Mouse (Mus musculus) ZHBTc4 (cell line): ENCODE results near the gene Lrrc1.
A peak's percentile ranks its signal among the peaks of the same experiment; 100 is the strongest.
"Not testable (repeated sequence)": the region's sequence is repeated elsewhere in the genome, so short reads cannot be mapped to it uniquely, and the experiment has no call there.

Experiments used
- DNase-seq: peaks from one replicate; pipeline ENCODE4 v3.0.0-alpha.2; 2011; ENCODE audit warnings: low read depth, low spot score

The Lrrc1 gene

DNA sequence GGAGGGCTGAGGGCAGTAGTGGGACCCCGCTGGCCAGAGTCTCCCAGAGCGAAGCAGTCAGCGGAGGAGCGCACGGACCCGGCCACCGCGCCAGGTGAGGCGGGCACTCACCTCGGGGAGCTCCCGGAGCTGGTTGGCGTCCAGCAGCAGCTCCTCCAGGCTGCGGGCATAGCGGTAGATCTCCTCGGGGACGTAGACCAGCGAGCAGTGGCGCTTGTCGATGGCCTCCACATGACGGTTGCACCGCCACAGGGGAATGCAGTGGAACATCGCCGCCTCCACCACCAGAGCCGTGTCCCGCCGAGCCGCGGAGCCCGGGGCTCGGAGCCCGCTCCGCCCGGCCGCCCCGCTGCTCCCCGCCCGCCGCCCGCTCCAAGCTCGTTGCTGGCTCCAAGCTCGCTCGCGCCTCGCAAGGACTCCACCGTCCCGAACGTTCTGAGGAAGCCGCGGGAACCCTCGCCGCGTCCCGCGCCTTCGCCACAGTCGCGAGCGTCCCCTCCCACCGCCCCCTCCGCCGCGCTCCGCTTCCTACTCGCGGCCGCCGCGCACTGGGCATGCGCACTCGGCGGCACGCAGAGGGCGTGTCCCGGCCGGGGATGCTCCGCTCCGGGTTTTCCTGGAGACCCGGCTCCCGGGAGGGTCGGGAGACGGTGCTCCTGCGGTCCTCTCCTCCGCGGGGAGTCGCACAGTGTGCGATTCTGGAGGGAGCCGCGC is at the start of gene Lrrc1:
Lrrc1 (minus strand) TSS at position 517 of the 714 bp plus-strand sequence.
- DNase-seq = peak; percentile 96

DNA sequence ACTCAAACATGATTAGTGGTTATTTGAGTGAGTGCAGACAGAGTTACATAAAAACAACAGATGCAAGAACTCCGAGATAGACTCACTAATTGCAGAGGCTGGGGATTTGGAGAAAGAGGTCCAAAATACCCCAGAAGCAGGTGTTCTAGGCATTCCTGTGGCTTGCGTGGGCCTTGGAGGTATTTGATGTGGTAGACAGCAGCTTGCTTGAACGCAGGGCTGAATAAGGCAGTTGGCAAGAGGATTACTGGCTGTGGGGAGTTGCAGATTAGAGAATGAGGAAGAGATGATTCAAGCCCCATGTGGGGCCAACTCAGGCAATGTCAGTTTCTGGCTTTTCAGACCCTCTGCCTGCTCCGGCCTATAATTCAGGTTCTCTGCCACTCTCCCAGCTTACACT is 47.8 kb upstream of the Lrrc1 start:
- no peak for DNase-seq

DNA sequence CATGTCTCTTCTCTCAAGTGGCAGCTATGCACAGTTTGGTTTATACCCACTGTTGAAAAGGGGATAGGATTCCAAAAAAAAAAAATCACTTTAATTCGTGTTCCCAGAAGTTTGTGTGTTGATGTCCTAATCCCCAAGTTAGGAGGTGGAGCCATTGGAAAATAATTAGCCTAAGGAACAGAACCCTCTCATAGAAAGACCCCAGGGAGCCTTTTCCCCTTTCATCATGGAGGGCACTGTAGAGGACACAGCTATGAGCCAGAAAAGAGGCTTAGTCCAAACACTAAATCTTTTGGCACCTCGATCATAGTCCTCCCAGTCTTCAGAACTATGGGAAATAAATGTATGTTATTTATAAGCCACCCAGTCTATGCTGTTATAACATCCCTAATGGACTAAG is 44.8 kb upstream of the Lrrc1 start:
- DNase-seq = no peak

DNA sequence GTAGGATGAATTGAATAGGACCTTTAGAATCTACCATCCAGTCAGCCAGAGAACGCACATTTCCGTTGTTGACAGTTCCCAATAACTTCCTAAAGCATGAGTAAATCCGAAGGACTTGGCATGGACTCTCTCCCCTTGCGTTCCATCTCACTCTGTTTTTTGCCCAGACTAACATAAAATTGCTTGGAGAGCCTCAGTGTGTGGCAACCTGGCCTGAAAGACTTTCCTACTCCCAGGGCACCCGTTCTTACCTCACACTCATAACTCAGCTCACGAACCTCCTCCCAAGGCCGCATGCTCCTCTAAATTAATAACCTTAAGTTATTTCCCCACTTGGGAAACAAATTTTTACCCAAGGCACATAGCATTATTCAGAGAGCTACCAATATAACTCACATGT is 42.9 kb upstream of the Lrrc1 start:
- DNase-seq = no peak

DNA sequence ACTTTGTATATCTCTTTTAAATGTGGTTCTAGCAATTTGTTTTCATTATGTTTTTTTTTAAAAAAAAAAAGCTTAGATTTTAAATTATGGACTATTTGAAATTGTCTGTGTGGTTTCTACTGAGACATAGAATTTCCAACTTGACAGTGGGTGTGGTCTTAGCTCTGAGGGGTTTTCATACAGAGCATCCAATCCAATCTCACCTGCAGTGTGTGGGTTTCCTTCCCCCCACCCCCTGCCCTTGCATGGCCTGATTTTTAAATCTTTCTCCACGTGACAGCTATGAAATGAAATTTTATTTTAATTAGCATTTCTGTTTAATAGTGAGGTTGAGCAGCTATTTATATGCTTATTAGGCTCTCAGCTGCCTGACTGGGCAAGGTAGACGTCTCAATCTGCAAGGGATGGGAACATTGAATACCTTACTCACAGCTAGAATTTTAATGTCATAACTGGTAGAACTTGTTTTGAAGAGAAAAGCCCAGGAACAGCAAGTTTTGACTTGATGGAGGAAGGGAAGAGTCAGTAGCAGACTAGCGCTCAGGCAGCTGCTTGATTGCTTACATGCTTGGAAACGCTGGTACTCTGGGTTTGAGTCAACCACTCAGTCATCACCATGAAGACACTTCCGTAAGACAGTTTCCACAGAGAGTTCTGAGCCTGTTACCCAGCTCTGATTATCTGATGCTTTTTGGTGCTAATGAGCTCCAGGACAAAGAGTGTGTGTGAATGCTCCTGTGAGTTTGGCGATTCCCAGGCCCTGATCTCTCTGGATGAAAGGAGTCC is 42.3 kb upstream of the Lrrc1 start:
- DNase-seq = no peak

DNA sequence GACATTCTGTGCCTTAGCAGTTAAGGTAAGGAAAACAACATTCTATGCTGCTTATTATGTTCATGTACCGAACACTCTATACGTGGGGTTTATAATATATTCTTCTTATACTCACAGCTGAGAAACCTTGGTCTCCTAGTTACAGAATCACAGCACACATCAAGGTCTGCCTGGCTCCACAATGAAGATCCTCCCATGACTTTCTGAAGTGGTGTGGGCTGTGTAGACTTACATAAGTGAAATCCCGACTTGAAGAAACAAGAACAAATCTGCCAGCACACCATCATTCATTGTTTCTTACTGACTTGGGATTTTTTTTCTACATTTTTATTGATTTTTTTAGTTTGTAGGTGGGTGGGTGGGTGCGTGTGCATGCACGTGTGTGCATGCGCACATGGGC is 40.1 kb upstream of the Lrrc1 start:
- no peak for DNase-seq

DNA sequence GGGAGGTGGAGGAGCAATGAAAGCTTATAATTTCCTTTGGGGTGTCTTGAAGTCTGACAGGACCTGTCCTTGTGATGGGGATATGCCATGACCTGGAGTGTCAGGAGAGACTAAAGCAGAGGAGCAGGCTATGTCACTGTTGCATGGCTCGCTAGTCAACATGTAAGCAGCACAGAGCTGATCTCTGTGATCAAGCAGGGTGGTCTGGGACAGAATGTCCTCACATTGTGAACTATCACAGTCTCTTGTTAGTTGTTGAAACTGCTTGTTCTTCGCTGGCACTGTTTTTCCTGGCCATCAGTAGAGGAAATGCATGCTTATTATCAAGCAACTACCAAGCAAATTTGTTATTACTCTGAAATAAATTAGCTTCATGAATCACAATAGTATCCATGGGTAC is 38.6 kb upstream of the Lrrc1 start:
- no peak for DNase-seq

DNA sequence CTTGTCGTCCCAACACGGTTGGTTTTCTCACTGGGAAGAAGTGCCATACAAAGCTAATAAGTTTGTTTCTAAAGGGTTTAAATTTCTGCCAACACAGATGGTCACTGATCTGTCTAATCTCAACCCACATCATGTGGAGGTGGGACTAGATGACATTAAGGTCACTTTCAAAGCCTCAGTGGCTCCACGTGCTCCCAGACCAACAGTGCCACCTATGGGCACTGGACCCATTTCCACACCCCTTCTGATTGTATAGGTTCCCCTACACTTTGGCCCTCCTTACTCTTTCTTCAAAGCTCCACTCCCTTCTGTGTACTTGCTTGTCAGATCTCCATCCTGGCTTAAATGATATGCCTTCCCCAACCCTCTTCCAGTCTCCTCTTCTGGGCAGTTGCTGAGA is 35.2 kb upstream of the Lrrc1 start:
- DNase-seq = no peak

DNA sequence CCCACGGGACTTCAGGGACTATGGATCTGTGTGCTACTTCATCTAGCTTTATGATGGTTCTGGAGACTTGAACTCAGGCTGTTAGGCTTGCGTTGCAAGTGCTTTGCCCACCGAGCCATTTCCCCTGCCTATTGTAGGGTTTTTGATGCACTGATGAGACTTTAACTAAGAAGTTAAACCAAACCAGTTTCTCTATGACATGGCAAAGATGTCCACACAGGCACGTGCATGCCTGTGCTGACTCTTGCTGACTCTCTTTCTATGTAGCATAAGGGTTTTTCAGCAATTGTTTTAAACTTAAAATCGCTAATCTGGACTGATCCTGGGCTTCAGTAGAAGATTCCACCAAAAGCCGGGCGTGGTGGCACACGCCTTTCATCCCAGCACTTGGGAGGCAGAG is 33.3 kb upstream of the Lrrc1 start:
- no peak for DNase-seq

DNA sequence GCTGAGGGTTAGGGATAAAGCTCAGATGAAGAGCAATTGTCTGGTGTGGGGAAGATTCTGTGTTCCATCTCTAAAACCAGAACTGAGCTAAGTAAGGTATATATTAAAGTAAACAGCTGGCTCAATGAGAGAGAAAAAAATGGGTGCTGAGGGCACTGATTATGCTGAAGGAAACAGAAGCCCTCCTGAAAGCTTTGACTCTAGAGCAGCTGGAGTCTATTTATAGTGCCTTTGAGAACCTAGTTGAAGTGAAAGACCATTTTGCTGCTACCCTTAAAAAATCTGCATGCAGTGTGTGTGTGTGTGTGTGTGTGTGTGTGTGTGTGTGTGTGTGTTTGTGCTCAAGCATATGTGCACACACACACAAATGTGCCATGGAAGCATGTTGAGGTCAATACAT is 32.7 kb upstream of the Lrrc1 start:
- no peak for DNase-seq

DNA sequence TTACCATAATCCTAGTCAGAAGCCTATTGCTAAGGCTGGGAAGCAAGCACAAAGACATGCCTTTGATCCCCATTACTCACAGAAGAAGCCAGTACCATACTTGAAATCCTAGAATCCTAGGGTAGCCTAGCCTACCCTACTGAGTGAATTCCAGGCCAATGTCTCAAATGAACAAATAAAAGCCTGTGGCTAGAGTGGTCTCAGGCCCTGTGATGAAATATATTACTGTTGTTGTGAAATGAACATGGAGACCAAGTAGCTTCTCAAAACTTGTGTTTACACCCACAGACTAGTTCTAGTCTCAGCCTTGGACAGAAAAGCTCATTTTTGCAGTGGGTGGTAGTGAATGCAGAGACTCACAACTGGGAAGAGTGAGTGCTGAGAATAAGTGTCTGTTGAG is 31.6 kb upstream of the Lrrc1 start:
- DNase-seq = no peak

DNA sequence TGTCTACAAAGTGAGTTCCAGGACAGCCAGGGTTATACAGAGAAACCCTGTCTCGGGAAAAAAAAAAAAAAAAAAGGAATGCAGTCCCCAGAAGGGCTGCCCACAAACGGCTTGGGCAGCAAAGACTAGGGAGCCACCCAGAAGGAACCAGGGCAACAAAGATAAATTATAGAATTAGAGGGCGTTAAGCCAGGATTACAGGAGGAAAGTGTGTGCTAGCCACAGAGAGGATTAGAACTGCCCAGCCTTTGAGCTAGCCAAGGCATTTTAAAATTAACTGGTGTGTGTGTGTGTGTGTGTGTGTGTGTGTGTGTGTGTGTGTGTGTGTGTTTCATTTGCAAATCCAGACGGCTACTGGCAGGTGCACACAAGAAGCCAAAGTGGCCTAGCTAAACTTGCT is 30.3 kb upstream of the Lrrc1 start:
- not testable (repeated sequence) for DNase-seq

DNA sequence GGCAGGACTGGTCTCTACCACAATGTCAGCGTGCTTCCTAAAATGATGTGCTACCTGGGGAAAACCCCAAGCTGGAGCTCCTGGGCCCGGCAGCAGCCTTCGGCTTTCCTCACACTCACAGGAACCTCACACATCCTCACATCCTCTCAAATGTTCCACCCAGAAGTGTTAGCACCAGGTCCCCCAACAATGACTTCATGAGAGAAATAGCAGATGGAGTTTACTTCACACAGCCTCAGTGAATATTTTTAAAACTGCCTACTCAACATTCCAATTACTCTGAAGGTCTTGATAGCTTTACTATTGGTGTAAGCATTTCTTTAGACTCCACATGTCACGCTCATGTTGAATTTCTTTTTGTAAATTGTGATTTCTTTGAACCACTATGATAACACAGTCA is 27.2 kb upstream of the Lrrc1 start:
- no peak for DNase-seq

DNA sequence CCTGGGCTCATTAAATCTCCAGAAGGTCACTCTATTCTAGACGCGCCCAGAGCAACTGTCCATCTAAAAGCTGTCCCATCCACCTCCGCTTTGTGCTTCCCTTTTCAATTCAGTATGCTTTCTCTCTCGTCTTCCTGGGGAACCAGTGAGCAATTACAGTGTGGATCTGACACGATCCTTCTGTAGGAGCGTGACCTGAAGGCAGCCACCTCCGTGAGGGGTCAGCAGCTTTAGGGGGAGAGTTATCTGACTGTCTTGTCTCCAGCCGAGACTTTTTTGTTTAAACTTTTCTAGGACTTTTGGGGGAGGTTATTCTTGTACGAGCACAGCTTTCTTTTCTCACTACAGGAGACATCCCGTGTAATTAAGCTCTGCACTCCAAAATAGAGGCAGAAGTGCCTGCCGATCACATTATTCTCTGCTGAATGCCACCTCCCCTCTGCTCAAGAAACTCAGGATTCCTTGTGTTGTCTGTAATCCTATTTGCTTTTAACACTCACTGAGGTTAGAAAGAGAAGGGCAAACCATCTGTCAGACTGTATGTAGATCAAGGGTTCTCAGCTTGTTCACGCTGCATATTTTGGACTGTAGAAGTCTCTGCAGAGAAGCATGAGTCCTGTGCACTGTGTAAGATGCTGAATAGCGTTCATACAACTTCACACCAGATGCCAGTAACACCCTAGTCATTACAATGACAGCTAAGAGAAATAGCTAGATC is 24.3 kb upstream of the Lrrc1 start:
- DNase-seq = no peak

DNA sequence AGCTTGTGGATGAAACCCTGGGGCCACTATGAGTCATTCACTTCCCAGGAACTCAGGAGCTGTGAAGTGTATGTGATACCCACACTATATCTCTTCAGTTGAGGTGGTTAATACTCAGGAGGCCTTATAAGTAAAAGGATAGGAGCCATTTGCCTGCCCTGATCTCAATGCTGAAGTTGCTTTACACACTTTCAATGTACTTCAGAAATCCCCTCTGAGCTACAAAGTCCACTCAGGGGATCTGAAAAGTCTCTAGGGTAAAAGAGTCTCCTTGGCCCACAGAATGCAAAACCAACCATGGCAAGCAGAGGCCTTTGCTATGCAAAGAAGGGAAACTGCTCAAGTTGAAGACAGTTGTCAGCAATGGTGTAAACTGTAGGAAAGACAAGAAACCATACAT is 17.2 kb upstream of the Lrrc1 start:
- no peak for DNase-seq

DNA sequence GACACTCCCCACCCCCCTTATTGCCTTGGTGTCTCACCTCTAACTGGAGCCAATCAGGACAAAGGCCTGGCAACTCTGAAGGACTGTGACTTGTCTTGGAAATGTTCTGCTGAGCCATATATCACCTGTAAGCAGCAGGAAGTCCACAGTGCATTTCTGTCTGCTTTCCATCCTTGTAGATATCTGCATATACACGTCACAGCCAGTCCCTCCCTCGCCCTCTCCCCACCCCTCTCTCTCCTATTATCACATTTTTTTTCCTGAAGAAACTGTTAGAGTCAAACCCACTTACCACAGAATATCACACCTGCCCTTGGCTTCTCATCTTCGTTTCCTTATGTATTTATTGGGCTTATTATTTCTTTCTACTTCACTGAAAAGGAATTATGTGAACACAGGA is 13.3 kb upstream of the Lrrc1 start:
- DNase-seq = no peak

DNA sequence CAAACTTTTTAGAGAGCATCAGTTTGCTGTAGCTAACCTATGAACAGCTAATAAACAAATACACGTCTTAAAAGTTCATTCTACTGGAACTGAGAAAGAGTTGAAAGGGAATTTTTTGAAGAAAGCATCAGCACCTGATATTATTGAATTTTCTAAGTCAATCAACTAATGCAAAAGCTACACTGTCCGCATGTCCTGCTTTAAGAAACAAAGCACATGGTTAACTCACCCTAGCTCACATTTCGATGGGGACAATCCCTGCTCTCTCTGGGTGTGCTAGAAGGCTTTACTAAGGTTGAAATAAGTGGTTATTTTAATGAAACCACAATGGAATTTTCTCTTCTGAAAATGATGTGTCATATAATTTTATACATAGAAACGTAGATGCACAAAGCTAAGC is 12.5 kb upstream of the Lrrc1 start:
- DNase-seq = no peak

DNA sequence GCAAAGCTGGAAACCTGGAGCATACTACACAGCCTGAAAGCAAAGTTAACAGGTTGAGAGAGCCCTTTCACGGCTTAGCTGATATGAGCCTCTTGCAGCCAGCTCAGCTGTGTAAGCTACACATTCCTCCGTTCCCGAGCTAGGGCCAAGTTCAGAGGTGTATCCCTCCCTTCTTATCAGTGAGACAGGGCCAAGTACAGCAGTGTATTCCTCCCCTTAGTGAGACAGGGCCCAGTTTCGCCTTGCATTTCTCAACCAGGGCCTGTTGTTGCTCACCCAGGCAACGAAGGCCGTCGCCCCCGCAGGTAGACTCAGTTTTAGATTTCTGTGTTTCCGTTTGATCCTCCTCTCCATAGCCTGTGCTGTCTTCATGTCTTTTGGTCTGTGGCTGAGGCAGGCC is 11.8 kb upstream of the Lrrc1 start:
- no peak for DNase-seq

DNA sequence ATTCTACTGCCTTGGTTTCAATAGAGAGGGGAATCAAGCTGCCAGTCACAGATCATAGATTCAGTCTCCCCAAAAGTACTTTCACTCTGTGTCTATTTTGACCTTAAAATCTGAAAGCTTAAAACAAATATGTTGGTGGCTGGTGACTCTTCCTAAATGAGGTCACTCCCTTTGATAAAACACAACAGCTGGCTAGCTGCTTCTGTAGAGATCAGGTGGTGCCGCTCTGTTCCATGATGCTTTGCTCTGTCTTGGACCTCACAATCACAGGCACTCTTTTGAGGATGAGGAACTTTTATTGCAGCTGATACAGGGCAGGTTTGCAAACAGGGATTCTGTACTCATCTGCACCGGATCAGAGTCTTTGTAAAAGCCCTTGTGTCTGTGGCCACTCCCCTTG is 8.8 kb upstream of the Lrrc1 start:
- DNase-seq = no peak

DNA sequence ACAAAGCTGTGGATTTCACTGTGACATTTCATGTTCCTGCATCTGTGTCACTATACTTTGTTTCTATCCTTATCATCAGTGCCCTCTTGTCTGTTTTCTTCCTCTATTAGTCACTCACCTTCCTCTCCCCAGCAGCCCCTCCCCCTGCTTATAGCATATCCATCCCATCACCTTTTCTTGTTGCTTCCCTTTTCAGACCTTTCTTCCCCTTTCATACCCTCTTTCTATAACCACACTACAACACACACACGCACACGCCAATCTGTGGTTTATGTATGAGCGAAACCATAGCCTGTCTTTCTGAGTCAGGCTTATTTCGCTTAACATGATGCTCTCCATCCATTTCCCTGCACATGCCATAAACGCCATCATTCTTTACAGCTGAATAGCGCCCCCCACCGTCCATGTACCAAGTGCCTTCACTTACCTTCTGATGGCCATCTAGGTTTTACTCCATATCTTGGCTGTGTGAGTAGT is 6.4 kb upstream of the Lrrc1 start:
- DNase-seq = peak; percentile 48

DNA sequence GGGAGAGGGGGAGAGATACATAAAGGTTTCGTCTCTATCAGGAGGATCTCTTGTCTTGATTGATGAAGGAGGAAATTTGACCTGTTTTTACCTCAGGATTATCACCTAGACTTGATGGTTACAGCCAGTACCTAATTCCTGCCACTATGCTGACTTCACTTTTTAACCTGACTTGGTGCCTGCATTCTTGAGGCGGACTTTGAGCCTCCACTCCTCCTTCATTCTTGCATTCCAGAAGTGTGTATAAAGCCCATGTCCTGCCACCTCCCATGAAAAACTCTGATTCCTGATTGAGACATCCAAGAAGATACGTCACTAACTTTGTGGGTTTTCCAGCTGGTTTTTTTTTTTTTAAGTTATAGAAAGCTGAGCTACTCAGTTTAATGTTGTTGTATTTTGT is 1.3 kb upstream of the Lrrc1 start:
- peak; percentile 74 for DNase-seq

DNA sequence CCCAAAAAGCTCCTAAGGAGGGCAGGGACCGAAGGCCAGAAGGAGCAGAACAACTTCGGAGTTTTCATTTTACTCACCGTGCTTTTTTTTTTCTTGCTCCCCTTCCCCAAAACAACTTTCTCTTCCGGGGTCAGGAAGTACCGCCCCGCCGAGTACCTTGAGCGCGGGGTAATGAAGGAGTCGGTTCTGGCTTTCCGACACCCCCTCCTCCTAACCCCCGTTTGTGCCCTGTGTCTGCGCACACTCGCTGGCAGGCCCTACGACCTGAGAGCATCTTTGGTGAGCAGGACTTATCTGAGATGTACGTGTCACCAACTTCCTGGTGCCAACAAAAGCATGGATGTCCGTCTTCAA is 375 bp upstream of the Lrrc1 start:
- no peak for DNase-seq
